Mouse (Mus musculus): ENCODE measurements around the gene Txndc12. TPM values are rescaled to one million over a fixed set of nuclear protein-coding genes. Genes with fewer than 3 reads are reported as not detected.

Gene Txndc12
- total RNA-seq (2023): 22.7 and 25.5 TPM in 2 replicates

DNA sequence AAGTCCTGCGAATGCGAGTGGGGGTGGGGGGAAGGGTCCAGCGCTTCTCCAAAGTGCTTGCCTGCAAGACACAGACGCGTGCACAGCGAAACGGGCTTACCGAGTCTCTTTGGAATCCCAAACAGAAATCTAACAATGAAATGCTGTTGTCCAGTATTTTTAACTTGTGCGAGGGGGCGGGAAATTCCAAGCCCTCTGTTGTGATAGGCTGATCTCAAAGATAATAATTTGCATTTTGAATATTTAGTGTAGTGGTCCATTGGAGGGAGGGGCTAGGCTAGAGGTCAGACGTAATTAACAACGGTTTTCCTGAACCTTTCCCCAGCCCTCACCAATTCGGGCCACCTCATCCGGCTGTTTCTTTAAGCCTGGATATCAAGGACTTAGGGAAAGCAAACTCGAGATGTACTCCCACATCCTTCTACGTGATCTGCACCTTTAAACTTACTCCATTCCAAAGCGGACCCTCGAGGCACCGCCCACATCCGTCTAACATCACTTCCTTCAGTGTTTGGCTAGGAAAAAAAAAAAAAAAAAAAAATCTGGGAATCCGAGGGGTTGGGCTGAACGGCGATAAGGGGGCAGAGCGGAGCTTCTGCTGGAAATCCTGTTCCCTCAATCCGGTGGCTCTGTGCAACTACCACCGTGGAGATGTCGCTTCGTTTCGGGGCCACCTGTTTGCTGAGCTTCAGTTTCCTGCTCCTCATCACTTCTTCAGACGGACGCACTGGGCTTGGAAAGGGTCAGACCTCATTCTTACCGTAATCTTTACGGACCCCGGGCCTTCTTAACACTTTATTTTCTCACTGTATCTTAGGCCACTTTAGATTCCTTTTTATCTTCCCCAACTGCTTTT lies at the start of gene Txndc12:
TSS of gene Txndc12 (plus strand) at position 487 of the 856 bp plus-strand sequence.

DNA sequence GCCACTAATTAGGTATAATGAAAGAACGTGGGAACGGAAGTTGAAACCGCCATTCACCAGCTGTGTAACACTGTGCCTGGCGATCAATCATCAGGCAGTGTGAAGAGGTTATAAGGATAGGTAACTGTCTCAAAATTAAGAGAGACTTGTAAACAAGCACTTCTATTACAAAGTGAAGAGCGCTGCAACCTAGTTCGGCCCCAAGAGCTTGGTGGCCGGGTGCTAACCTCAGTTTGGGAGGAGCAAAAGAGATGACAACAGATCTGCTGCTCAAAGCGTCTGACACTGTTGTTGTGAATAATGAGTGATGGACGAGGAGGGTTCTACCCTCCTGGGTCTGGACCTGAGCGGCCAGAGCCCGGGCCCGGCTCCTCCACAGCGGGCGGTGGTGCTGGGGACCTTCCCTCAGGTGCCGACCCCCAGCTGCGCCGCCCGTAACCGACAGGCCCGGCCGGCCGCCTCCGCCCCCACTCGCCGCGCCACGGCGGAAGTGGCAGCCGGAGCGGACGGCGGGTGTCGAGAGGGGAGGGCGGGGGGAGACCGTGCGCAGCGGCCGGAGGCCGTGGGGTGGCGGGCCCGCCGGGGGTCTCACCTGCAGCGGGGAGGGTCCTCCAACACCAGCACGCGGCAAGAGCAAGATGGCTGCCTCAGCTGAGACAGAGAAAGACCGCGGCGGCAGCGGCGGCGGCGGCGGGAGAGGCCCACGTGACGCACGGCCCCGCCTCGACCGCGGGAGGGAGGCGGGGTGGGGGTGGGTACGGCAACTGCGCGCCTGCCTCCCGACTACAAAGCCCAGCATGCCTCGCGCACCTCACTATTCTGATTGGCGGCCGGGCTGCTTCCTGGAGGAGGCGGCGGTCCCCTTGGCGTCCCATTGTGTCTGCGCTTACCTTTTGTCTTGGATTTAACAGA lies 1.2 kb upstream of the Txndc12 start, which contains the start of gene Btf3l4:
TSS of gene Btf3l4 (minus strand) at position 699 of the 912 bp plus-strand sequence.

DNA sequence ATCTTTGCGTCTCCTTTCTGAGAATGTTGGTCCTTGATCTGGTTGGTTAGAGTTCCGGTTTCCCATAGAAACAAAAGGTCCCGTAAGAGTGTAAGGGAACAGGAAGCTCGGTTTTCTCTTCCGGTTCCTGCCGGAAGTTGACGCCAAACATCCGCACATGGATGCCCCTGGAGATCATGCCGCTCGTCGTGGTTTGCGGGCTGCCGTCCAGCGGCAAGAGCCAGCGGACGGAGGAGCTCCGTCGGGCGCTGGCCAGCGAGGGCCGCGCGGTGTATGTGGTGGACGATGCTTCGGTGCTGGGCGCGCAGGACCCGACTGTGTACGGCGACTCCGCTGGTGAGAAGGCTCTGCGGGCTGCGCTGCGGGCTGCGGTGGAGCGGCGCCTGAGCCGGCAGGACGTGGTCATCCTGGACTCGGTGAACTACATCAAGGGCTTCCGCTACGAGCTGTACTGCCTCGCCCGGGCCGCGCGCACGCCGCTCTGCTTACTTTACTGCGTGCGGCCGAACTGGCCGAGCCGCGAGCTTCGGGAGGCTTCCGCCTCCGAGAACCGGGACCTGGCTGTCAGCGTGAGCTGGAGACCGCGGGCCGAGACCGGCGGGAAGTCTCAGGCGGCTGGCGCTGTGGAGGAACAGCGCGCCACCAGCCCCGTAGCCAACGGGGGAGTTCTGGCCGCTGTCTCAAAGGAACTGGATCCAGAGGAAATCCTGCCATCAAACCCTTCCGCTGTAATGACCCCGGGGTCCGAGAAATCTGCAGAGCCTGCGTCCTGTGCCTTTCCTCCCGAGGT lies 13.5 kb downstream of the Txndc12 start, which contains the start of gene Kti12:
TSS of gene Kti12 (plus strand) at position 71 of the 790 bp plus-strand sequence.

DNA sequence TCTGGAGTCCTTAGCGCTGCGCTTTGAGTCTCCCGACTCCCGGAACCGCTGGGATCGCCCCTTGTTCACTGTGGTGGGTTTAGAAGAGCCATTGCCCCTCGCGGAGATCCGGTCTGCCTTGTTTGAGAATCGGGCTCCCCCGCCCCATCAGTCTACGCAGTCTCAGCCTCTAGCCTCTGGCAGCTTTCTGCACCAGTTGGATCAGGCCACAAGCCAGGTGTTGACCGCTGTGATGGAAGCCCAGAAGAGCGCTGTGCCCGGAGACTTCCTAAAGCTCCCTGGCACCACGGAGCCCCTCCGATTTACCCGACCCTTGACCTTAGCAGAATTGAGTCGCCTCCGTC lies 14.1 kb downstream of the Txndc12 start, which contains the start of gene A730015C16Rik:
TSS of gene A730015C16Rik (minus strand) at position 115 of the 344 bp plus-strand sequence.

DNA sequence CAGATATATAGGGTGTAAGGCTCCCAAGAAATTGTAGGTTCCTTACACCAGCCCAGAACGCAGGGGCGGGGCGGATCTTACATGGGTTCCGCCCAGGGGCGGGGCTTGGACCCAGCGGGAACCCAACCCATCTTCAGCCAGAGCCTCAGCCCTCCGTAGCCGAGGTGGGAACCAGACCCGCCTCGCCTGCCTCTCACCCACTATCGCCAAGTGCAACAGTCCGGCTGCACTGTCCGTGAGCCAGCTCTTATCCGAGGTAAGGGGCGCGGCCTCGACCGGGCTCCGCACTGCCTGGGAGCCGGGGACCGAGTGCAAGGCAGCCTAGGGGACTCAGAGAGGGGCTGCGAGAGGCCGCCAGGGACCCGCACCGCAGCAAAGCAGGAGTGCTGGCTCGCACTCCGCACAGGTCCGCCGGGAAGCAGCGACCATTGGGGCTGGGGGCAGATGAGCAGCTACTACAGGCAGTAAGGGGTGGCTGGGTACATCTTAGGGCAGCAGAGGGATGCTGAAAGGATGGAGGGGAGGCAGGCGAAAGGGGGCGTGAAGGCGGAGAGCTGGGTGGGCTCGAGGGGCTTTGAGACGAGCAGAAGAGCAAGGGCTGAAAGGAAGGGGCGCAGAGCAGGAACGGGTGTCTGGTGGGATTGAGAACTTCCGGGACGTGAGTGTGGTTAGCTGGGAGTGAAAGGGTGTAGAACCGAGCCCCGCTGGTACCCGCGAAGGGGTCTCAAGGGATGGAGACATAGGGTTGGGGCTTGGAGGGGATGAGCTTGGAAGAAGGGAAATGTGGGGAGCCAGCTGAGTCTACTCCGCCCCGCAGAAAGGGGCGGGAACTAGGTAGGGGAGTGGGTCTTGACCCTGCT lies 44.8 kb downstream of the Txndc12 start, which contains the start of gene Rab3b:
TSS of gene Rab3b (plus strand) at position 101 of the 860 bp plus-strand sequence.

Other genes with a start within 250 kb of the Txndc12 start
- 36.4 and 51.5 TPM in 2 replicates for gene Cc2d1b, start 214.7 kb upstream of the Txndc12 start, total RNA-seq (2023)
- gene 3110021N24Rik, start 115.0 kb upstream of the Txndc12 start, total RNA-seq (2023): not detected in 2 replicates
- 4.1 and 5.8 TPM in 2 replicates for gene Zfyve9, start 53.8 kb upstream of the Txndc12 start, total RNA-seq (2023)
- 32.1 and 37.2 TPM in 2 replicates for gene Btf3l4, start 987 bp upstream of the Txndc12 start, total RNA-seq (2023)
- gene Kti12, start 13.2 kb downstream of the Txndc12 start, total RNA-seq (2023): 10.0 and 11.2 TPM in 2 replicates
- gene A730015C16Rik, start 14.0 kb downstream of the Txndc12 start, total RNA-seq (2023): not detected in 2 replicates
- not detected in 2 replicates for gene Rab3b, start 44.5 kb downstream of the Txndc12 start, total RNA-seq (2023)
- 146 and 209 TPM in 2 replicates for gene Nrd1, start 166.1 kb downstream of the Txndc12 start, total RNA-seq (2023)

Data from neutrophil, adult 65 days (primary cell).